Mouse (Mus musculus): Measurements from ENCODE around the gene Polr2l.

The Polr2l gene

DNA sequence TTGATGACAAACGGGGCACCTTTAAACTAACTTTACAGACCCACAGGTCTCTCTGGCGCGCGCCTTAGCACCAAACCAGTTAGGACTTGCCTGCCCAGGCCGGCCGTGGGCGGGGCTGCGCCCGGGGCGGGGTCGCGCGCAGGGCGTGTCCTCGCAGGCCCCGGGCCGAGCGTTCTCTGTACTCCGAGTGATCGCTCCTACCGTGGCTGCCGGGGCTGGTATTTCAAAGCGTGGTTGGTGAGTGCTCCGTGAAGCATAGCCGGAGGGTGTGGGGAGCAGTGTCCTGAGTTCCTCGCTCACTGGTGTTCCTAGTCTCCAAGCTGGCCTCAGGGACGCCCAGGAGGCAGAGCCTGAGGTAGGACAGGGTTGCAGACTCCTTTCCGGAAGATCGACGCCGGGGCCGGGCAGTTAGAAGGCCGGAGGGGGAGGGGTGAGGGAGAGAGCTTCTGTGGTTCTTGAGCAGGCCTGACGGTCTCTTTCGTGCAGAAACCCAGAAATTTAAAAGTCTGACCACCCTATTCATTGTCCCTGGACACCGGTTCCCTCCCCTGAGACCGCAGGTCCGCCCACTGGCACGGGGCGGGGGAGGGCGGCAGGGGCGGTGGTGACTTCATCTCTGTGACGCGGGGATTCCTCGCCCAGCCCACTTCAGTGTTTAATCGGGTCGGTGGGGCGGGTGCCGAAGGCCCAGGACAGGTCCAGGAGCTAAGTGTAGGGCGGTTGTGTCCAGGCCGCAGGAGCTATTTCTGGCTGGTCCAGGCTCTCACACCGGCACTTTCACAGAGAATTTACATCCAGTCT lies 7.5 kb downstream of the Polr2l start, which contains the start of gene Cd151:
TSS of gene Cd151 (plus strand) at position 163 of the 801 bp plus-strand sequence.
- peak; percentile 68 to 72 for DNase-seq

DNA sequence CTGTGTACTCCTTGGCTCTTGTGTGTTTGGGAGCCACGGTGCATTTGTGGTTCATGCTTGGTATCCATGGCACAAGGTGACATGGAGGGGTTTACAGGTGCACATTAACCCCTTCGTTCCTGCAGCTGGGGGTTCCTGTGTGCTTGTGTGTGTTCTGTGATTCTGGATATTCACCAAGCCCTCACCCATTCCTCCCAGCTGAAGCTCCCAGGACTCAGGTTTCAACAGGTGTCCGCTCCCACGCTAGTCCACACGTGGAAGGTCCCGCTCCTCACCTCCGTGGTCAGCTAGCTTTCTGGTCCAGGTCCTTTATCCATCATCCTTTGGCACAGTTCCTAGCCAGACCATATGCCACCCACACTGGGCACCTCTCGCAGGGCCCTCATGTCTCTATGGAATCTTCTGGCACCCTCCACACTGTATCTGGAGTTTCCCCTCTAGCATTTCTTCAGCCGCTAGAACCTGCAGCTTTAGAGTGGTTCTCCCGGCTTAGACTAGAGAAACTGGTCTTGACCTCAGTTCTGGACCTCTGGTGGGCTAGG lies 8.3 kb downstream of the Polr2l start:
- no peak for DNase-seq

DNA sequence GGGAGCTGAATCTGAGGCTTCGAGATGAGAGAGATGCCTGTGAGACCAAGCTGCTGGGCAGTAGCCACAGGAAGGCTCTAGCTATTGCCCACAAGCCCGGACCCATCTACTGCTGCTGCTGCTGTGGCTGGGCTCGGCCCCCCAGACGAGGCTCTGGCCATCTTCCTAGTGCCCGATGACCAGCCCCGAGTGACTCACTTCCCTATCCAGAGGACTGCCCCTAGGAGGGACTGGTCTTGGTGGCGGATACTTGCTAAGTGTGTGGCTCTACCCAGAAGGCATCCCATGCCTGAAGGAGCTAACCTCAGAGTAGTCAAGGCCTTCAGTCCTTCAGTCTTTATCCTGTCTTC lies 8.9 kb downstream of the Polr2l start:
- no peak for DNase-seq

DNA sequence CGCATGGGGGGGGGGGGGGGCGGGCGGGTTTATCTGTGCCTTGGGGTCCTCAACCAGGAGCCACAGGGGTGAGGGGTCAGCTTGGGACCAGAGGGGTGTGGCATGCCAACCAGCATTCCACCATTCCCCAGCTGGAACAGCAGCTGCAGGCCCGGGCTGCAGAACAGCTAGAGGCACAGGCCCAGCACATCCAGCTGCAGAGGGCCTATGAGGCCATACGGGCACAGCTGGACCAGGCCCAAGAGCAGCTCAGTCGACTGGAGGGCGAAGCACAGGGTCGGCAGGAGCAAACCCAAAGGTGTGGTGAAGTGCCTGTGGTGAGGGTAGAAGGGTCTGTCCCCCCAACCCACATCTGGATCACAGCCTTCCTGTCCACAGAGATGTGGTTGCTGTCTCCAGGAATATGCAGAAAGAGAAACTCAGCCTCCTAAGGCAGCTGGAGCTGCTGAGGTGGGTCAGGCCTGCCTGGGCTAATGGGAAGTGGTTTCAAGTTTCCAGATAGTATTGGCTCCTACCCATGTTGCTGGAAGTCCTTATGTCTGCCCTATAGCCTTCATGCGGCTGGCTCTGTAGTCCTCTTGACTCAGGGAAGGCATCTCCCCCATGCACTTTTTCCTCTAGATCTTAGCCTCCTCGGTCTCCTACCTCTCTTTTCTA lies 9.4 kb downstream of the Polr2l start:
- no peak for DNase-seq

DNA sequence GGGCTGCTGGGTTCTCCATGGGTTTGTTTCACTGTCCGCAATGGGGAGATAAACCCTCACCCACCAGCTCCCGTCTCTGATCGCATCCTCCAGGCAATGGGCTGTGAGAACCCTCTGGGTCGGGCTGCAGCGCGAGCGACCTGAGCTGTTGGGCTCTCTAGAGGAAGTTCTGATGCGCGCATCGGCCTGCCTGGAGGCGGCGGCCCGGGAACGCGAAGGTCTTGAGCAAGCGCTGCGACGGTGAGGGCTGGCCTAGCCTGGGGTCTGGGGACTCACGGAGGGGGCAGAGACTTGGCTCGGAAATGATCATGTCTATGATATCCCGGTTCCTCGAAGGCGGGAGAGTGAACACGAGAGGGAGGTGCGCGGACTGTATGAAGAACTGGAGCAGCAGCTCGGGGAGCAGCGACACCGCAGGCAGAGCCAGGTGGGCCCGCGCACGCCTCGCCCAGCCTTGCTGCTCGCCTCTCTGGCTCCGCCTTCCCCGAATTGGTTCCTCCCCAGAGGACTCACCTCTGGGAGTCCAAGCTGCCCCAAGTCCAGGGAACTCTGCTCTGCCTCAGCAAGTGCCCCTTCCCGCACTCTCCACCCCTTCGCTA lies 10.2 kb downstream of the Polr2l start:
- DNase-seq: no peak

DNA sequence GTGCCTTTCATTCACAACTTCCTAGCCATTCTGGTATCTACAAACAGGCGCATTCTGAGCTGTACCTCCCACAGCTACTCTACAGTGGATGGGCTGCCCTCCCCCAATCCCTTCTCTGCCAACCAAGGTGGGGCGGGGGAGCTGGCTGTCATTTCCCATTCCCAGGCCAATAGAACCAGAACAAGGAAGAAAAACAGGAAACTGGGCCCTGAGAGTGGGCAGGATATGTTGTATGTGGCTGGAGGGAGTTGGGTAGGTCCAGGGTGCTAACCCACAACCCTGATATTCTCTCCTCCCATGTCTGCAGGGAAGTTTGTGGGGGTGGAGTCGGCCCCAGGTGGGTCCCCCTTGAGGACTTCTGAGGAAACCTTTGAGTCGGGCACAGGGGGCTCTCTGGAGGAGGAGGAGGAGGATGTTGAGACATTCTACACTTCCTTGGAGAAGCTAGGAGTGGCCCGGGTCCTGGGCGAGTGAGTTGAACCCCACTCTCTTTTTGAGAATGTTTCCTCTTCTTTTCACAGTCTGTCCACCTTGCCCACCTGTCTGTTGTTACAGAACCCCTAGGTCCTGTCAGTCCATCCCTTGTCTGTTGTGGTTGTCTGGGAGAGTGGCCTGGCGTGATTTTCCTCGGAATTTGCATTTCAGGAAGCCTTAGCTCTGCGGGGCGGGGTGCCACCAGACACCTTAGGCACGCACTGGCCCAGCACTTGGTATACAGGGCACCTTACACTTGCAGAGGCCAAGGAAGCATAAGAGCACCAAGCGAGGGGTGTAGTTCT lies 10.9 kb downstream of the Polr2l start:
- DNase-seq: no peak

DNA sequence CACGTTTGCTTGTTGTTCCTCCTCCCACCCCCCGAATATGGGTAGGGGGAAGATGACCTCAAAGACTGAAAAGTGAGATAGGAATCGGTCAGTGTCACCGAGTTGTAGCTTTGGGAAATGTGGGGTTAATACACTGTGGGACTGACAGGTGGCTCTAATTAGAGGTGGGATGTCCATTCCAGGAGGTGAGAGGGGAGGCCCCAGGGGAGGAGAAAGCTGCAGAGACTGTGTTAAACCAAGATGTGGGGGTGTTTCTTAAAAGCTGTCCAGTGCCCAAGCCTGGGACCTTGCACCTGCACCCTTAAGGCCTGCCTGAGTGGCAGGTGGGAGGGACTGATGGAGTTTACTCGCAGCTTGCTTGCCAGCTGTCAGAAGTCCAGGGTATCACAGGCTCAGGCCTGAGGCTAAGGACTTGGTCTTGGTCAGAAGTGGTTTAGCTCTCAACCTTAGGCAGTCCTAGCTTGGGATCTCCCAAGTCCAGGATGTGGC lies 12.6 kb downstream of the Polr2l start:
- no peak for DNase-seq

DNA sequence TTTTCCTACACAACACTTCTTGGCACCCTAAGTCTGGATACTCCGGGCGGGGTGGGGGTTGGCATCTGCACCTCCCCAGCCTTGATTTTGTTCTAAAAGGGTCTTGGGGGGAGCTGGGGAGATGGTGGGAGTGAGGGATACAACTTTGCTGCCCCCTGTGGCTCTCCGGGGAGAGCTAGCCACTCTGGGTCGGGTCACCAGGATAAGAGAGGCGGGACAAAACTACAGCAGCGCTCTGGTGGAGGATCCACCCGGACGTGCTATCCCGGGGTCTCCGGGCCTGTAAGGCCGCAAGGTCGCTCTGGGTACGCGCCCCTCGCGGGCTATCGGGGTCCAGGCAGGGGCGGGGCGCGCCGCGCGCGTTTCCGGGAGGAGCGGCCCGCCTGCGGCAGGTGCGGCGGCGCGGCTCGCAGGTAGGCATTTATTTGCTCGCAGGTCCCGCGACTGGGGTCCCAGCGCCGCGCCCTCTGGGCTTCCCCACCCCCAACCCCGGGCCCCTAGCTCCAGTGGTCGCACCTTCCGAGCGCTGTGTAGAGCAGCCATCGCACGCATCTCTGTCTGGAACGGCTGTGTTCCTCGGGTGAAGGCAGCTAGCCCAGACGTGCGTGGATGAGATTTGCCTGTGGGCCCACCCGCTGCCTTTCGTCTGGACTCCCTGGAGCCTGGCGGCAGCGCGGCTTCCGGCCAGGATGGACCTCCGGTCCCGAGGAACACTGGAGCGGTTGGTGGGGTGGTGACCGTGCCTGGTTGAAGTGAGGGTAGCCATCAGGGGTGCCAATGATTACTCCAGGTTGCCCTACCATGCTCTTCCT lies 13.2 kb downstream of the Polr2l start:
- no peak for DNase-seq

DNA sequence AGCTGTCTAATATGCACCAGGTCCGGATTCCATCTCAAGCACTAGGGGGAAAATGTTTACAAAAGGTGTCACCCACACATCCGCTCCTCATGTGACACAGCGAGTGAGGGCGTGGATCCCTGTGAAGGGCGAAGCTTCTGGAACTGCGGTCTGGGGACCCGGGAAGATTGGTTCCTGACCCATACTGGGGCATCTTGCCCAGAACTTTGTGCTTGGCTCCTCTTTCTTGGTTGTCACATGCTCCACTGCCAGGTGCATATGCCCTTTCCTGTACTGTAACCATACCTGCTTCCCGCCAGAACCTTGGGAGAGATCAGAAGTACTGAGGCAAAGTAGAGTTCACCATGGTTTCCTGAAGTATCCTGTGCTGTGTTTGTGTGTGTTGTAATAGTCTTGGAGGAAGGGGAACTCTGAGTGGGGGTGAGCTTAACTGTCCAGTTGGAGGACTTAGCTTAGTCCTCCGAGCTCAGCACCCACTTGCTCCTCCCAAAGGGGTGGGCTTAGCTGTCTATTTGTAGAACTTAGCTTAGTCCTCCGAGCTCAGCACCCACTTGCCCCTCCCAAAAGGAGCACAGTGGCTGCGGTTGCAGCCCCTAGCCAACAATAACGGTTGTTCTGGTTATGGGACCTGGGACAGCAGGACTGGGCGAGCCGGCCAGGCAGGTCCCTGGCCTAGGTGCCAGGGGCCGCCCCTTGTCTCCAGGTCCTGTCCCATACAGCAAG lies 14.4 kb downstream of the Polr2l start, which contains the start of gene Cracr2b:
TSS of gene Cracr2b (plus strand) at position 704 of the 723 bp plus-strand sequence.
- no peak for DNase-seq

DNA sequence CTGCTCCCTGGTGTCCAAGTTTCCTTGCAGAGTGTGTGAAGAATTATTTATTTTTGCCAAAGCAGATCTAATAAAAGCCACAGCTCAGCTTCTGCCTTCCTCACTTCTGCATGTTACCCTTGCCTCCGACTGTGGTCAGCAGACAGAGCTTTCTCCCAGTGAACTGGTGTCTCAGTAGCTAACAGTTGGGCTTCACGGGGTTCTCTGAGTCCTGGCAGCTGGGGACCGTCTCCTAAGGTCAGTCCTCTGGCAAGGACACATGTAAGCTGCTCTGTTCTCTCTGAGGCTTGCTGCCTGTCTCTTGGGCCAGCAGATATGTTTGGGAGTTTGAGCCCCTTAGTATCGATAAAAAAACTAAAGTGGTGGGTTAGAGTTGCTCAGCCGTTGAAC lies 14.9 kb downstream of the Polr2l start:
- no peak for DNase-seq

DNA sequence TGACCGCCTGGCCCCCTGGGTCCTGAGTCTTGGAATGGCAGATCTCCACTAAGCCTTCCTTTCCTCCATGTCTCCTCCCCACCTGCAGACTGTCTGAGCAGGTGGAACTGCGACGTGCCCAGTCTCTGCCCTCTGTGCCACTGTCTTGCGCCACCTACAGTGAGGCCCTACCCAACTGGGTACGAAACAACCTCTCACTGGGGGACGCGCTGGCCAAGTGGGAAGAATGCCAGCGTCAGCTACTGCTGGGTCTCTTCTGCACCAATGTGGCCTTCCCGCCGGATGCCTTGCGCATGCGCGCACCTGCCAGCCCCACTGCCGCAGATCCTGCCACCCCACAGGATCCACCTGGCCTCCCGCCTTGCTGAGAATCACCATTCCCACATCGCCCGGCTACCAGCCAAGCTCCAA lies 15.6 kb downstream of the Polr2l start:
- DNase-seq: no peak

DNA sequence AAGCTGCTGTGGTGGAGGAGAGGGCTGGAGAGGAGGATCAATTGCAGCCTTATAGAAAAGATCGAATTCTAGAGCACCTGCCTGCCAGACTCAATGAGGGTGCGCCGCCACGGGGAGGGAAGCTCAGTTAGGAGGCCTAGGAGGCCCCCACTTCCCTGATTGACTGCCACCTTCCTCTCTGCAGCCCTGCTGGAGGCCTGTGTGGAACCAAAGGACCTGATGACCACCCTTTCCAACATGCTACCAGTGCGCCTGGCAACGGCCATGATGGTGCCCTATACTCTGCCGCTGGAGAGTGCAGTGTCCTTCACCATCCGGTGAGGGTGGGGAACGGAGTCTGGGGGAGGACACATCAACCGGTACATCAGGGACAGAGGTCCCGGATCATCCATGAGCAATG lies 16.3 kb downstream of the Polr2l start:
- DNase-seq: no peak

DNA sequence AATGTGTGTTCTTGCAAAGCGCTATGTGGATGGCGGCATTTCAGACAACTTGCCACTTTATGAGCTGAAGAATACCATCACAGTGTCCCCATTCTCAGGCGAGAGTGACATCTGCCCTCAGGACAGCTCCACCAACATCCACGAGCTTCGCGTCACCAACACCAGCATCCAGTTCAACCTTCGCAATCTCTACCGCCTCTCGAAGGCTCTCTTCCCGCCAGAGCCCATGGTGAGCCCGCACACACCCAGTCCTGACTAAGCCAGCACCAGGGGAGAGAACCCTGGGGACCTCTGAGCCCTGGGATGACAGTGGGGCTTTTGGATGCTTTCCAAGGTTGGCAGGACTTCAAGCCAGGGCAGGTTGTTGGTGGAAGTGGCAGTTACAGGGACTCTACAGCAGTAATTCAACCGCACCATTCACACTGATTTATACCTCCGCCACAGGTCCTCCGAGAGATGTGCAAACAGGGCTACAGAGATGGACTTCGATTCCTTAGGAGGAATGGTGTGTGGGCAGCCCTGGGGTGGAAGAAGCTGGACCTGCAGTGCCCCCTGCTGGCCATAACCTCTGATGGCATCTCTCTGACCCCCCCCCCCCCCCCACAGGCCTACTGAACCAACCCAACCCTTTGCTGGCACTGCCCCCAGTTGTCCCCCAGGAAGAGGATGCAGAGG lies 16.8 kb downstream of the Polr2l start:
- no peak for DNase-seq

DNA sequence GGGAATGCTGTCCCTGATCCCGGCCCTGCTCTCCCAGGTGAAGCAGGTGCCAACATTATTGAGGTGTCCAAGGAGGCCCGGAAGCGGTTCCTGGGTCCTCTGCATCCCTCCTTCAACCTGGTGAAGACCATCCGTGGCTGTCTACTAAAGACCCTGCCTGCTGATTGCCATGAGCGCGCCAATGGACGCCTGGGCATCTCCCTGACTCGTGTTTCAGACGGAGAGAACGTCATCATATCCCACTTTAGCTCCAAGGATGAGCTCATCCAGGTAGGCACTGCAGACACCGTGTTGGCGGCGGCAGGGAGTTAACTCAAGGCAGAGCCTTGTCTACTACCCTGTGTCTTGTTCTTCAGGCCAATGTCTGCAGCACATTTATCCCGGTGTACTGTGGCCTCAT lies 17.7 kb downstream of the Polr2l start:
- no peak for DNase-seq

DNA sequence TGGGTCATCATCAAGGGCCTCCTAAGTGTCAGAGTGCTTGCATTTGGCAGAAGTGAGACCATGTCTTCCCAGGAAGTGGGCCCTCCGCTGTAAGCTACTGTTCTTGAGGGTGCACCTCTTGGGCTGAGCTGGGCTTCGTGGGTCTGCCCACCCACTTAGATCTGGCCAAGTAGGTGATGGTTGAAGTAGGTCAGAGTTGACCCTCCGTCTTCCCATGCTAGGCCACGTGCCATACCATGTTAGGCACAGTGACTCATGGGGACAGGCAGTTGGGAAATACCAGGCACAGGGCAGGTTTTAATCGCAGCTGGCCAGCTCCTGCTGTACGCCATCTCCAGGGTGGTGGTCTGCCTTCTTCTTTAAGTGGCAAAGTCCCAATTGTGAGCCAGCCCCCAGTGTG lies 18.2 kb downstream of the Polr2l start:
- no peak for DNase-seq

DNA sequence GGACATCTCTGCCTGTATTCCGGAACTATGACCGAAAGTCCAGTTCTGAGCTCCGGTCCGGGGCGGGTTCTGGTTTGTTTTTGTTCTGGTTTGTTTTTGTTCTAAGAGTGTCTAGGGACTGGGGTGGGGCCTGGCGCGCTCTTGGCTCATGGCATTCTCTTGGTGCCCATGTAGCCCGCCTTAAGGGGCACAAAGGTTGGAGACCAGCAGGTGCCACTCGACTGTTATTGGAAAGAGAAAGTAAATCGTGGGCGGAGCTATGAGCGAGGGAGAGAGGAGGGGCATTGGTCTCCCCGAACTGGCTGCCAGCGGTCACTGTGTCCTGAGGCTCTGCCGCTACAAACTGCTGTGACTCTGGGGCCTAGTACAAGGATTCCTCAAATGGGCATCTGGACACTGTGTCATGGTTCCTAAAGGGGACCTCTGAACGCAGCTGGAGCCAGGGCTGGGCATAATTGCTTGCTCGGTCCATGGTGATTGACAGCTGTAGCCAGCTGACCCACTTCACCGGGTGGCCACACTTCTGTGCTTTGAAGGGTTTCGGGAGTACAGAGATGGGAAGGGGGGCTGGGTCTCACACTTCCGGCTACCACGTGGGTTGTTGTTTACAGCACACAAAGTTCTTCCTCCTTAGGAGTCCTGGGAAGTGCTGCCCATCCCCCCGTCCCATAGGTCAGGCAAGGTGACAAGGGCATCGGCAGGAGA lies 19.2 kb downstream of the Polr2l start:
- peak in 1 of 2 experiments; percentile 59 for DNase-seq

DNA sequence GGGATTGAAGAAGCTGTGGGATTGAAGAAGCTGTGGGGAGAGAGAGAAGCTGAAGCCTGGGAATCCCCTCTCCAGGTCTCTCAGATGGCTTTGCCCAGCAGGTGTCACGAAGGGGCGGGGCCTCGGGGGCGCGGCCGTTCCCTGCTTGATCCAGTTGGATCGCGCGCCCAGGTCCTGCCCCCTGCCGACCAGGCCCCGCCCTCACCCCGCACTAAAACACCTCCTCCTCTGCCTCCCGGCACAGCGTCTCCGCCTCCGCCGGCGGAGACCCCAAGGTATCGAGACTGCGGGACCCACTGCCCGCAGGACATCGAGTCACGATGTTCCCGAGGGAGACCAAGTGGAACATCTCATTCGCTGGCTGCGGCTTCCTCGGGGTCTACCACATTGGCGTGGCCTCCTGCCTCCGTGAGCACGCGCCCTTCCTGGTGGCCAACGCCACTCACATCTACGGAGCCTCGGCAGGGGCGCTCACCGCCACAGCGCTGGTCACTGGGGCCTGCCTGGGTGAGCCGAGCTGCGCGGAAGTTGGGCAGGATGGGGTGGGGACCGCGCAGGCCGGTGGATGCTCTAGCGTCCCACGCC lies 19.9 kb downstream of the Polr2l start, which contains the start of gene Pnpla2:
TSS of gene Pnpla2 (plus strand) at position 232 of the 585 bp plus-strand sequence.
- peak; percentile 89 to 93 for DNase-seq

DNA sequence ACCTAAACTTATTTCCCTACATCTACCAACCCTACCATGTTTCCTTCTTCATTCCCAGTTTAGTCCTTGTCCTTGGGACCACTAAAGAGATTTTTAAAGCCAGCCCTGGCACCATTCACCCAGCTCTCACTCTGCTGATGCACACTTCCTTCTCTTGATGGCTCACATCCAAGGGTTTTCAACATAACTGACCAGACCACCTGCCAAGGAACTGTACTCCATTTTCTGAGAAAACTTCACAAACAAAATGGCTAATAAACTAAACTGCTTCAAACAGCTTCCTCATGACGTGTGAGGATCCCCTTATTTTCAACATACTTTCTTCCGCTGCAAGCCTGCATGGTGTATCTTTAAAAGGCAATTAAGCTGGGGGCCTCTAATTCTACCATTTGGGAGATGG lies 21.3 kb downstream of the Polr2l start:
- DNase-seq: no peak

DNA sequence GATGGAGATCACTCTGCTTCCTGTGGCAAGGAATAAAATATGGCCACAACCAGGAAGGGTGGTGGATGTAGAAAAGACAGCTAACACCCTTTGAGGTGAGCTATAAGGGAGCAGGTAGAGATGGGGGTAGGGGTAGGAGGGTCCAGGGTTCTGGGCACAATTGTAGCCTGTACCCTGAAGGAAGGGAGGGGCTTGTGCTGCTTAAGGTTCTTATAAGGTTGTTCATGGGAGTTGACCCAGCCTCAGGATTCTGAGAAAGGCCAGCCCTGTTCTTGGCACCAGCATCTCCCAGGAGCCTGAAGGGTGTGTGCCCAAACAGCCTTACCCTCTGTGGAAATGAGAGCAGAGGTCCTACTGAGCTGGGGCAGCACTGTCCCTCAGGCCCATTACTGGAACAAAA lies 23.0 kb downstream of the Polr2l start:
- DNase-seq: no peak

Data from thymus, adult 18-20 months (tissue).